ENCODE assay signal across 9 mouse cellular contexts in genomic region chr2:149625626-149626025, GRCm38 (mm10).
DNase-seq lines count a peak whose midpoint lies in the region; ATAC-seq and TF ChIP-seq lines count a peak whose summit lies in the region.
"Had no signal": no experiment of that assay in that cellular context is flagged by ENCODE, and none has a peak within 500 bp of the region (broad histone marks: within the 10 kb centered on the region; RNA-seq: fewer than 3 reads in every experiment).

No protein-coding gene starts in this region.

- no peak for ATAC-seq in forebrain, embryonic 14.5 days
- no peak for ATAC-seq in forebrain, embryonic 15.5 days (replicated peaks)
- ATAC-seq in liver, postnatal 0 days: no peak
- ATAC-seq in megakaryocyte, adult 5-6 weeks (ENCODE audit: poor library complexity, severe bottlenecking): no peak
- no peak for ATAC-seq in liver, embryonic 11.5 days (replicated peaks; ENCODE audit: low FRiP score)
- ATAC-seq: intestine, embryonic 15.5 days had no signal

- TF ChIP-seq POLR2A in liver, adult 2 months (IDR thresholded peaks at IDR 0.05; ENCODE audit: extremely low read depth, insufficient read depth, low read length): no peak

- no peak for TF ChIP-seq CTCF in liver, adult 2 months (IDR thresholded peaks at IDR 0.05; ENCODE audit: low read depth, low read length)
- no peak for TF ChIP-seq CTCF in liver, postnatal 0 days (IDR thresholded peaks at IDR 0.05; ENCODE audit: low read depth)

- no peak overlapping the region for H3K27ac ChIP-seq in forebrain, embryonic 14.5 days (ENCODE audit: low read depth, low read length)
- H3K27ac ChIP-seq in forebrain, embryonic 15.5 days (replicated peaks): no peak overlapping the region
- H3K27ac ChIP-seq in liver, adult 2 months (replicated peaks; ENCODE audit: insufficient read depth, low read depth, low read length): no peak overlapping the region
- no peak overlapping the region for H3K27ac ChIP-seq in liver, postnatal 0 days (ENCODE audit: low read depth)
- no peak overlapping the region for H3K27ac ChIP-seq in liver, embryonic 11.5 days (ENCODE audit: low read depth, low read length)
- H3K27ac ChIP-seq: intestine, embryonic 15.5 days had no signal

- no peak overlapping the region for H3K4me3 ChIP-seq in forebrain, embryonic 14.5 days (ENCODE audit: low read depth, low read length)
- no peak overlapping the region for H3K4me3 ChIP-seq in forebrain, embryonic 15.5 days
- H3K4me3 ChIP-seq in liver, adult 2 months (ENCODE audit: insufficient read depth, low read depth, low read length): no peak overlapping the region
- no peak overlapping the region for H3K4me3 ChIP-seq in liver, postnatal 0 days (ENCODE audit: low read depth, low read length)
- H3K4me3 ChIP-seq in liver, embryonic 11.5 days (ENCODE audit: low read depth, low read length): no peak overlapping the region
- H3K4me3 ChIP-seq: intestine, embryonic 15.5 days had no signal

- no peak overlapping the region for H3K4me2 ChIP-seq in forebrain, embryonic 14.5 days (ENCODE audit: low read length)
- H3K4me2 ChIP-seq in forebrain, embryonic 15.5 days (replicated peaks): no peak overlapping the region
- no peak overlapping the region for H3K4me2 ChIP-seq in liver, postnatal 0 days (ENCODE audit: low read depth, low read length)
- H3K4me2 ChIP-seq in liver, embryonic 11.5 days: no peak overlapping the region
- H3K4me2 ChIP-seq: intestine, embryonic 15.5 days had no signal

- no peaks in the 10 kb centered on the region for H3K27me3 ChIP-seq in forebrain, embryonic 14.5 days (replicated peaks; ENCODE audit: control insufficient read depth, insufficient read depth, low read length)
- H3K27me3 ChIP-seq in forebrain, embryonic 15.5 days: no peaks in the 10 kb centered on the region
- no peaks in the 10 kb centered on the region for H3K27me3 ChIP-seq in liver, adult 2 months (ENCODE audit: control insufficient read depth, insufficient read depth, low read length)
- H3K27me3 ChIP-seq in liver, postnatal 0 days (ENCODE audit: insufficient read depth, low read length): no peaks in the 10 kb centered on the region
- H3K27me3 ChIP-seq in liver, embryonic 11.5 days (replicated peaks; ENCODE audit: control insufficient read depth, insufficient read depth, low read length): no peaks in the 10 kb centered on the region
- H3K27me3 ChIP-seq: intestine, embryonic 15.5 days had no signal

- H3K9me3 ChIP-seq in forebrain, embryonic 14.5 days (replicated peaks; ENCODE audit: control insufficient read depth, low read length): no peaks in the 10 kb centered on the region
- H3K9me3 ChIP-seq in forebrain, embryonic 15.5 days: no peaks in the 10 kb centered on the region
- no peaks in the 10 kb centered on the region for H3K9me3 ChIP-seq in liver, postnatal 0 days (ENCODE audit: low read length)
- no peaks in the 10 kb centered on the region for H3K9me3 ChIP-seq in liver, embryonic 11.5 days (ENCODE audit: control insufficient read depth, low read length)
- H3K9me3 ChIP-seq: intestine, embryonic 15.5 days had no signal

- peak; percentile 24 for DNase-seq in forebrain, embryonic 14.5 days (ENCODE audit: low spot score)
- peak; percentile 89 for DNase-seq in liver, adult 2 months (ENCODE audit: extremely low read depth, low read depth, low spot score)
- no peak for DNase-seq in liver, postnatal 0 days
- DNase-seq in adrenal gland, postnatal 10 days: peak; percentile 80
- peak; percentile 10 for DNase-seq in kidney, adult 9 months
- DNase-seq in liver, embryonic 11.5 days (ENCODE audit: low spot score): no peak

- no peak for TF ChIP-seq EP300 in liver, postnatal 0 days (IDR thresholded peaks at IDR 0.05; ENCODE audit: low read depth)

- no peaks in the 10 kb centered on the region for H3K36me3 ChIP-seq in forebrain, embryonic 14.5 days (ENCODE audit: control insufficient read depth, insufficient read depth, low read length)
- no peaks in the 10 kb centered on the region for H3K36me3 ChIP-seq in forebrain, embryonic 15.5 days
- H3K36me3 ChIP-seq in liver, adult 2 months (ENCODE audit: control insufficient read depth, insufficient read depth, low read length): no peaks in the 10 kb centered on the region
- H3K36me3 ChIP-seq in liver, postnatal 0 days (replicated peaks; ENCODE audit: insufficient read depth, low read length): no peaks in the 10 kb centered on the region
- H3K36me3 ChIP-seq in liver, embryonic 11.5 days (ENCODE audit: control insufficient read depth, insufficient read depth, low read length): no peaks in the 10 kb centered on the region
- H3K36me3 ChIP-seq: intestine, embryonic 15.5 days had no signal

- no peak overlapping the region for H3K9ac ChIP-seq in forebrain, embryonic 14.5 days (ENCODE audit: low read length)
- no peak overlapping the region for H3K9ac ChIP-seq in forebrain, embryonic 15.5 days (replicated peaks)
- no peak overlapping the region for H3K9ac ChIP-seq in liver, adult 2 months (ENCODE audit: low read depth, low read length)
- no peak overlapping the region for H3K9ac ChIP-seq in liver, postnatal 0 days (replicated peaks)
- H3K9ac ChIP-seq in liver, embryonic 11.5 days (ENCODE audit: low read depth, low read length): no peak overlapping the region
- H3K9ac ChIP-seq: intestine, embryonic 15.5 days had no signal

- 76% methylated on average over 1 of the region's 1 CpGs for WGBS in forebrain, embryonic 14.5 days
- WGBS in forebrain, embryonic 15.5 days: 70% methylated on average over 1 of the region's 1 CpGs
- 10% methylated on average over 1 of the region's 1 CpGs for WGBS in liver, adult 2 months
- WGBS in liver, postnatal 0 days (ENCODE audit: insufficient replicate concordance): 57% methylated on average over 1 of the region's 1 CpGs
- 44% methylated on average over 1 of the region's 1 CpGs for WGBS in liver, embryonic 11.5 days

- H3K79me2 ChIP-seq in liver, adult 2 months (ENCODE audit: control insufficient read depth, insufficient read depth, low read length): no peaks in the 10 kb centered on the region

- no peaks in the 10 kb centered on the region for H3K4me1 ChIP-seq in forebrain, embryonic 14.5 days (ENCODE audit: control insufficient read depth, insufficient read depth, low read length)
- no peaks in the 10 kb centered on the region for H3K4me1 ChIP-seq in forebrain, embryonic 15.5 days
- H3K4me1 ChIP-seq in liver, adult 2 months (ENCODE audit: control insufficient read depth, insufficient read depth, low read length): no peaks in the 10 kb centered on the region
- no peaks in the 10 kb centered on the region for H3K4me1 ChIP-seq in liver, postnatal 0 days (ENCODE audit: insufficient read depth)
- no peaks in the 10 kb centered on the region for H3K4me1 ChIP-seq in liver, embryonic 11.5 days (replicated peaks; ENCODE audit: control insufficient read depth, insufficient read depth, low read length)
- H3K4me1 ChIP-seq: intestine, embryonic 15.5 days had no signal

Comparison
In these comparisons a context has a peak if more than half of its experiments do, and no peak if none do; other contexts are left out.
1. DNase-seq: peak in forebrain, embryonic 14.5 days (single experiment), liver, adult 2 months (single experiment), adrenal gland, postnatal 10 days (single experiment) and kidney, adult 9 months (single experiment); none in liver, postnatal 0 days (single experiment) and liver, embryonic 11.5 days (single experiment).